Mouse (Mus musculus) embryonic facial prominence, embryonic 10.5 days (tissue): Measurements from ENCODE around the gene Hbb-bs. TPM values are rescaled to one million over a fixed set of nuclear protein-coding genes. Genes with fewer than 3 reads are reported as not detected.
A peak's percentile ranks its signal among the peaks of the same experiment; 100 is the strongest.
"Not testable (repeated sequence)": the region's sequence is repeated elsewhere in the genome, so short reads cannot be mapped to it uniquely, and the experiment has no call there.

ENCODE experiments used
- DNase-seq: peaks from one replicate; pipeline ENCODE4 v3.0.0-alpha.2; 2017; ENCODE audit warnings: low spot score
- H3K27ac ChIP-seq: fragments of 300-500 bp; sonication (generic); replicated peaks from 2 replicates; pipeline ENCODE4 v1.5.1; 2016; ENCODE audit warnings: mild to moderate bottlenecking
- H3K27me3 ChIP-seq: fragments of 300-500 bp; sonication (generic); replicated peaks from 2 replicates; pipeline ENCODE4 v1.6.1; 2016; ENCODE audit warnings: low read depth, mild to moderate bottlenecking; ENCODE audit not compliant: poor library complexity, severe bottlenecking
- H3K36me3 ChIP-seq: fragments of 300-500 bp; sonication (generic); replicated peaks from 2 replicates; pipeline ENCODE4 v1.6.1; 2016; ENCODE audit warnings: mild to moderate bottlenecking, moderate library complexity
- H3K4me1 ChIP-seq: fragments of 300-500 bp; sonication (generic); 2 replicates; pipeline ENCODE4 v1.6.1; 2016
- H3K4me3 ChIP-seq: fragments of 300-500 bp; sonication (generic); 2 replicates; pipeline ENCODE4 v1.5.1; 2016; ENCODE audit warnings: mild to moderate bottlenecking, moderate library complexity
- H3K9me3 ChIP-seq: fragments of 300-500 bp; sonication (generic); 2 replicates; pipeline ENCODE4 v1.6.1; 2016; ENCODE audit warnings: mild to moderate bottlenecking
- whole genome bisulfite sequencing: fragments of 180-500 bp; shearing (Covaris S2); methylation state at CpG from one replicate; pipeline ENCODE4 v1.1.7; 2016; 5-methylcytosine and 5-hydroxymethylcytosine counted together
- polyA plus RNA-seq: library from polyadenylated mRNA; unstranded; fragments of >200 nt; fragmentation: Nextera tagmentation; extraction: Ambion mirVana; gene quantifications from 2 replicates; pipeline ENCODE4 v1.2.1, GENCODE M21; 2016

The Hbb-bs gene
- polyA plus RNA-seq, 1 experiment from 2014 or later, result 94.1 TPM

GRCm38 (mm10) chr7:103808971-103809800, 18.7 kb downstream of the Hbb-bs start:
- DNase-seq, result no peak
- Histone ChIP-seq H3K4me1 (no peaks in the 10 kb centered on the region), H3K27me3 (no peaks in the 10 kb centered on the region), H3K9me3 (no peaks in the 10 kb centered on the region), H3K36me3 (no peaks in the 10 kb centered on the region), H3K4me3 (no peak overlapping the region), H3K27ac (no peak overlapping the region)
- WGBS, result 79% methylated on average over 5 of the region's 5 CpGs

DNA sequence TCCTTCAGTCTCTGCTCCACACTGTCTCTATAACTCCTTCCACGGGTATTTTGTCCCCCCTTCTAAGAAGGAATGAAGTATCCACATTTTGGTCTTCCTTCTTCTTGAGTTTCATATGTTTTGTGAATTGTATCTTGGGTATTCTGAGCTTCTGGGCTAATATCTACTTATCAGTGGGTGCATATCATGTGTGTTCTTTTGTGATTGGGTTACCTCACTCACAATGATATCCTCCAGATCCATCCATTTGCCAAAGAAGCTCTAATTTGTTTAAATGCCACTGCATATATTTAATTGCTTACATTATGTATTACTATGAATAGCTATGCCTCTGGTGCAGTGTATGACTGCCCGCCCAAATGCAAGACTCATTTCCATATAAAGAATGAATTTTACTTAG, 19.8 kb downstream of the Hbb-bs start:
- not testable (repeated sequence) for H3K4me1 ChIP-seq, DNase-seq, H3K27ac ChIP-seq, H3K4me3 ChIP-seq, H3K27me3 ChIP-seq, H3K36me3 ChIP-seq, H3K9me3 ChIP-seq
- 73% methylated on average over 2 of the region's 2 CpGs for WGBS

GRCm38 (mm10) chr7:103806856-103807255, 21.0 kb downstream of the Hbb-bs start:
- peak; percentile 18 for DNase-seq
- Histone ChIP-seq H3K4me3 (no peak overlapping the region), H3K27ac (no peak overlapping the region), H3K9me3 (no peaks in the 10 kb centered on the region), H3K36me3 (no peaks in the 10 kb centered on the region), H3K27me3 (no peaks in the 10 kb centered on the region), H3K4me1 (no peaks in the 10 kb centered on the region)
- WGBS, result 68% methylated on average over 1 of the region's 1 CpGs

- H3K4me3 ChIP-seq, result no peak overlapping the region
- no peak for DNase-seq
- no peaks in the 10 kb centered on the region for H3K27me3 ChIP-seq
- no peak overlapping the region for H3K27ac ChIP-seq
- WGBS, result 27% methylated on average over 4 of the region's 4 CpGs
- H3K36me3 ChIP-seq, result no peaks in the 10 kb centered on the region
- no peaks in the 10 kb centered on the region for H3K9me3 ChIP-seq
- no peaks in the 10 kb centered on the region for H3K4me1 ChIP-seq
Measured at GRCm38 (mm10) chr7:103792669-103793388, 35.1 kb downstream of the Hbb-bs start.

DNA sequence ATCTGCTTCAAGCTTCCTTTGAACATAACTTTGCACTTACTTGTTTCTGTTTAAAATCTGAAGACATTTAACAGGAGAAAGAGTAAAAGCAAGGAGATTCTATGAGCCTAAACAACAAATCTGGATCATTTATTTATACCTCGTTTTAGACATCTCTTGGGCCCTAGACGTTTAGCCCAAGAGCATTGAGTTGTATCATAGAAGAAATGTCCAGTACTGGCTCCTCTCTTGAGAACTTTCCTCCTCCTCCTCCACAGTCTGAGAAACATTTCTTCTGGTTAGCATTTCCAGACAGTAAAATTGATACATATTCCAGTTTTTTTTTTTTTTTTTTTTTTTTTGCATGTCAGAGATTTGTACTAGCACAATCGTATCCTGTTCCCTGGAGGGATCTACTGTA, 36.2 kb downstream of the Hbb-bs start, which contains the start of gene Olfr67:
Olfr67 (minus strand) TSS at position 101 of the 400 bp plus-strand sequence.
- H3K36me3 ChIP-seq, result no peaks in the 10 kb centered on the region
- WGBS, result 82% methylated on average over 3 of the region's 3 CpGs
- DNase-seq, result no peak
- no peaks in the 10 kb centered on the region for H3K9me3 ChIP-seq
- H3K4me1 ChIP-seq, result no peaks in the 10 kb centered on the region
- no peak within 1 kb of the TSS for H3K4me3 ChIP-seq
- H3K27ac ChIP-seq, result no peak within 1 kb of the TSS
- no peaks in the 10 kb centered on the region for H3K27me3 ChIP-seq

DNA sequence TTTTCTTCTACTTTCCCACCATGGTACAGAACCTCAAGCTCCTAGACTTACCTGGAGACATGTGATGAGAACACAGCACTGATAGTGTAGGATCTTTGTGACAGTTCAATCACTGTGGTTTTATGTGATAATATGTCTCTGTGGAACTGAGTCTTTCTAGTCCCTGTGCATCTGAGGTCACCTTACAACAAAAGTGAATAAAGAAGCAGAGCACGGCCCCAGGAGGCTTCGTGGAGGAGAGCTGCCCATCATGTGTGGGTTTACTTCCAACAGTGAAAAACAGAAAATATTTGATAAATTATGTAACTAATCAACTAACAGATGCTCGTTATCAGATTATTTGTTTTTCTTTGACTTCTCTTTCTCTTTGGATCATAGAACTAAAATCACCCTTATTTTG, 48.3 kb downstream of the Hbb-bs start, which contains the start of gene Olfr68:
Olfr68 (minus strand) TSS at position 101 of the 400 bp plus-strand sequence.
- Histone ChIP-seq H3K4me3 (no peak within 1 kb of the TSS), H3K36me3 (no peaks in the 10 kb centered on the region), H3K4me1 (no peaks in the 10 kb centered on the region), H3K27ac (no peak within 1 kb of the TSS), H3K27me3 (no peaks in the 10 kb centered on the region), H3K9me3 (no peaks in the 10 kb centered on the region)
- DNase-seq, result no peak
- WGBS, result 83% methylated on average over 3 of the region's 3 CpGs

DNA sequence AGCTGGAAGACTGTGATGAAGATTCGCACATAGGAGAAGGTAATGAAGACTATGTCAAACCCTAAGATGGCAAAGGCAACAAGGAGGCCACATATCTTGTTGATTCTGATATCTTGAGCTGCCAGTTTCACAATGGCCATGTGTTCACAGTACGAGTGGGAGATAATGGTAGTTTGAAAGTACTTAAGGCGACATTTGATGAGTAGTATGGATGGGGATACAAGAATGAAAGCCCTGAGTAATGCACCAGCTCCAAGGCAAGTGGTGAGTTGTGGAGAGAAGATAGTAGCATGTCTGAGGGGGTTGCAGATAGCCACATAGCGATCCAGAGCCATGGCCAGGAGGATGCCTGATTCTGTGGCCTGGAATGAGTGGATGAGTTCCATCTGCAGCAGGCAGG, 50.2 kb downstream of the Hbb-bs start:
- H3K4me1 ChIP-seq, H3K36me3 ChIP-seq, H3K9me3 ChIP-seq, H3K27ac ChIP-seq, H3K27me3 ChIP-seq, DNase-seq, H3K4me3 ChIP-seq: not testable (repeated sequence)
- 80% methylated on average over 4 of the region's 4 CpGs for WGBS

Other genes with a start within 250 kb of the Hbb-bs start
- gene Olfr618, start 238.0 kb downstream of the Hbb-bs start, polyA plus RNA-seq, result not detected in 2 replicates
- not detected in 2 replicates for gene Olfr619, start 227.5 kb downstream of the Hbb-bs start, polyA plus RNA-seq
- not detected in 2 replicates for gene Olfr620, start 215.6 kb downstream of the Hbb-bs start, polyA plus RNA-seq
- gene Olfr622, start 185.4 kb downstream of the Hbb-bs start, polyA plus RNA-seq, result not detected in 2 replicates
- gene Olfr623, start 164.4 kb downstream of the Hbb-bs start, polyA plus RNA-seq, result not detected in 2 replicates
- gene Olfr624, start 156.9 kb downstream of the Hbb-bs start, polyA plus RNA-seq, result 0.04 and 0.05 TPM in 2 replicates
- not detected in 2 replicates for gene Olfr625-ps1, start 145.4 kb downstream of the Hbb-bs start, polyA plus RNA-seq
- not detected in 2 replicates for gene Olfr243, start 113.4 kb downstream of the Hbb-bs start, polyA plus RNA-seq
- not detected in 2 replicates for gene Olfr628, start 97.7 kb downstream of the Hbb-bs start, polyA plus RNA-seq
- gene Olfr629, start 83.2 kb downstream of the Hbb-bs start, polyA plus RNA-seq, result not detected in 2 replicates
- not detected in 2 replicates for gene Olfr630, start 70.8 kb downstream of the Hbb-bs start, polyA plus RNA-seq
- gene Olfr69, start 56.5 kb downstream of the Hbb-bs start, polyA plus RNA-seq, result not detected in 2 replicates
- not detected in 2 replicates for gene Olfr68, start 48.4 kb downstream of the Hbb-bs start, polyA plus RNA-seq
- gene Olfr67, start 36.3 kb downstream of the Hbb-bs start, polyA plus RNA-seq, result not detected in 2 replicates
- gene Hbb-bt, start 14.1 kb downstream of the Hbb-bs start, polyA plus RNA-seq, result 142 and 287 TPM in 2 replicates
- 0.29 TPM in 1 of 2 replicates, not detected in the other for gene Hbb-bh2, start 12.4 kb upstream of the Hbb-bs start, polyA plus RNA-seq
- gene Hbb-bh1, start 15.1 kb upstream of the Hbb-bs start, polyA plus RNA-seq, result 2,995 and 3,161 TPM in 2 replicates
- 6,247 and 7,270 TPM in 2 replicates for gene Hbb-y, start 25.1 kb upstream of the Hbb-bs start, polyA plus RNA-seq
- gene Olfr66, start 58.2 kb upstream of the Hbb-bs start, polyA plus RNA-seq, result not detected in 2 replicates
- not detected in 2 replicates for gene Olfr64, start 66.4 kb upstream of the Hbb-bs start, polyA plus RNA-seq
- not detected in 2 replicates for gene Olfr65, start 75.4 kb upstream of the Hbb-bs start, polyA plus RNA-seq
- not detected in 2 replicates for gene Olfr631, start 100.7 kb upstream of the Hbb-bs start, polyA plus RNA-seq
- gene Olfr632, start 106.3 kb upstream of the Hbb-bs start, polyA plus RNA-seq, result not detected in 2 replicates
- 0.05 TPM in 1 of 2 replicates, not detected in the other for gene Olfr633, start 116.3 kb upstream of the Hbb-bs start, polyA plus RNA-seq
- 0.02 TPM in 1 of 2 replicates, not detected in the other for gene Olfr635, start 143.1 kb upstream of the Hbb-bs start, polyA plus RNA-seq
- gene Olfr638, start 170.7 kb upstream of the Hbb-bs start, polyA plus RNA-seq, result not detected in 2 replicates
- 0.02 TPM in 1 of 2 replicates, not detected in the other for gene Olfr639, start 189.2 kb upstream of the Hbb-bs start, polyA plus RNA-seq
- not detected in 2 replicates for gene Olfr640, start 197.5 kb upstream of the Hbb-bs start, polyA plus RNA-seq
- not detected in 2 replicates for gene Olfr641, start 207.3 kb upstream of the Hbb-bs start, polyA plus RNA-seq
- not detected in 2 replicates for gene Olfr642, start 224.6 kb upstream of the Hbb-bs start, polyA plus RNA-seq
- gene 4930516K23Rik, start 233.3 kb upstream of the Hbb-bs start, polyA plus RNA-seq, result not detected in 2 replicates
- not detected in 2 replicates for gene Olfr644, start 243.8 kb upstream of the Hbb-bs start, polyA plus RNA-seq